Mouse (Mus musculus): ENCODE data around the gene Eno3. TPM values are rescaled to one million over a fixed set of nuclear protein-coding genes. Genes with fewer than 3 reads are reported as not detected.

Gene Eno3
- total and polyA plus RNA-seq, 3 experiments = 11.2 to 26.4 (median 23.0) TPM

DNA sequence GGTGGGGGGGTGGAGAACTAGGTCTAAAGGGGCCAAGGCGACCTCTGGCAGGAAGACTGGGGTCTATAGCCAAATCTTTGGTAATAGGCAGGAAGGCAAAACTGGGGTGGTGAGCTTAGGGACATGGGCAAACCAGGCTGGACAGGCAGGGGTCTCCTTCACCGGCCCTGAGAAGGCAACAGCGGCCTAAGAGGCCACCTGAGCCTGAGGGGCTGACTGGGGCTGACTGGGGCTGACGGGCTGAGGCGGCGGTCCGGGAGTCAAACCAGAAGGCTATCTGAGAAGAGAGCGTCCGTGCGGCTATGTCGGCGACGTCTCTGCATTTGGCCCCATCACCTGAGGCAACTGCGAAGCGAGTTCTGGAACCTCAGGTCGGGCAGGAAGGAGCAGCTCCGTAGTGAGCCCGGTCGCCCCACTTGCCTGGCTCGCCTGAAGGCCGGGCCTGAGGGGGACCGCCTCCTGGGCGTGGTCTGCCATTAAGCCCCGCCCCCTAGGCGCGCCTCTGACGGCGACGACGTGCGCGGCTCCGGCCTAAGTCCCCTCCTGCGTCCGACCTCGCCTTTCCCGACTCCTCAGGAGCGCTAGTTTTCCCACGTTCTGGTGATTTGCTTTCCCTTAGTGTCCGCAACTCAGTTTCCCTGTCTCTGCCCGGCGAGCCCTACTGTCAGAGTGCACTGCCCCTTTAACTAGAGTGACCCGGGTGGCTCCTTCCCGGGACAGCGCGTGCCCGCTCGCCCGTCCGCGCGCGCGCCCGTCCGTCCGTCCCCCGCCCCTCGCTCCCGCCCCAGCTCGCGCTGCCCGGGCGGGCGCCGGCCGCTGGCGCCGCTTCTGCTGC is 42.9 kb downstream of the Eno3 start, which contains the start of the genes Inca1 and Kif1c (continued):
- TF ChIP-seq KAT2A (IDR thresholded peaks at IDR 0.05; ENCODE audit: insufficient replicate concordance, low read length) (no peak), ETS1 (conservative IDR thresholded peaks at IDR 0.05; ENCODE audit: low read depth, low read length) (no peak), POLR2AphosphoS2 (IDR thresholded peaks at IDR 0.05; ENCODE audit: low read depth, low read length) (no peak; the same call in 1 of the 2 replicates), BHLHE40 (IDR thresholded peaks at IDR 0.05; ENCODE audit: low read depth, low read length) (no peak), POLR2A (IDR thresholded peaks at IDR 0.05; ENCODE audit: low read depth, low read length) (peak; percentile 94), USF1 (IDR thresholded peaks at IDR 0.05; ENCODE audit: low read depth, low read length) (no peak), MAZ (IDR thresholded peaks at IDR 0.05; ENCODE audit: low read depth, low read length) (peak; percentile 39), ZMIZ1 (IDR thresholded peaks at IDR 0.05; ENCODE audit: low read depth, low read length) (peak; percentile 83), ZNF384 (IDR thresholded peaks at IDR 0.05; ENCODE audit: low read depth, low read length) (no peak), HCFC1 (IDR thresholded peaks at IDR 0.05; ENCODE audit: low read depth, low read length) (peak; percentile 46), MEF2A (IDR thresholded peaks at IDR 0.05; ENCODE audit: borderline replicate concordance, low read depth, low read length) (0 out of 2 replicates have a peak, but pooled peaks have one; percentile 10), ZC3H11A (IDR thresholded peaks at IDR 0.05; ENCODE audit: low read depth, low read length) (no peak), JUND (conservative IDR thresholded peaks at IDR 0.05; ENCODE audit: low read depth, low read length) (no peak), TCF12 (IDR thresholded peaks at IDR 0.05; ENCODE audit: low read depth, low read length) (peak; percentile 69; the same call in 1 of the 2 replicates), SIN3A (IDR thresholded peaks at IDR 0.05; ENCODE audit: low read length) (no peak; the same call in 1 of the 2 replicates), MAFK (IDR thresholded peaks at IDR 0.05; ENCODE audit: insufficient replicate concordance, low read length) (no peak), USF2 (conservative IDR thresholded peaks at IDR 0.05; ENCODE audit: low read depth, low read length) (no peak), GABPA (IDR thresholded peaks at IDR 0.05; ENCODE audit: insufficient replicate concordance, low read depth, low read length) (no peak)

GRCm38 (mm10) chr11:70700613-70701012 is 43.6 kb downstream of the Eno3 start:
- H3K79me2 ChIP-seq (replicated peaks; ENCODE audit: control insufficient read depth, extremely low read depth, insufficient read depth, poor library complexity, severe bottlenecking) = 0 out of 2 replicates have a peak, but pooled peaks cover 5% of the 10 kb centered on the region
- no peak overlapping the region for H3K27ac ChIP-seq (ENCODE audit: insufficient read depth, low read depth)
- peaks cover 3% of the 10 kb centered on the region for H3K27me3 ChIP-seq (replicated peaks)
- no peaks in the 10 kb centered on the region for H3K9me3 ChIP-seq (replicated peaks; ENCODE audit: low read length)
- peaks cover 9 to 24% of the 10 kb centered on the region in 2 experiments for H3K4me1 ChIP-seq (ENCODE audit: control insufficient read depth in 1 of 2, insufficient read depth in 2 of 2)
- DNase-seq (ENCODE audit: extremely low read depth) = peak; percentile 33
- H3K4me3 ChIP-seq (replicated peaks in 1 of 3; ENCODE audit: low read depth in 2 of 3, low read length in 2 of 3, poor library complexity in 1 of 3) = peak overlapping the region; percentile 61 to 80 (median 71)
- H3K36me3 ChIP-seq (replicated peaks in 1 of 2; ENCODE audit: control insufficient read depth in 1 of 2, insufficient read depth in 1 of 2, low read length in 1 of 2) = peaks cover 22 to 35% of the 10 kb centered on the region in 2 experiments
- TF ChIP-seq UBTF (IDR thresholded peaks at IDR 0.05; ENCODE audit: low read depth, low read length) (peak; percentile 67), SIN3A (IDR thresholded peaks at IDR 0.05; ENCODE audit: low read length) (peak; percentile 33; the same call in 1 of the 2 replicates), CHD2 (IDR thresholded peaks at IDR 0.05; ENCODE audit: low read length) (peak; percentile 57; the same call in 1 of the 2 replicates), TBP (conservative IDR thresholded peaks at IDR 0.05; ENCODE audit: low read depth, low read length) (no peak), MEF2A (IDR thresholded peaks at IDR 0.05; ENCODE audit: borderline replicate concordance, low read depth, low read length) (0 out of 2 replicates have a peak, but pooled peaks have one; percentile 3)
- H3K9ac ChIP-seq (ENCODE audit: insufficient read depth, low read depth) = peak overlapping the region; percentile 93
- dilution Hi-C loops (cut with MboI; ENCODE audit: extremely low pct_ligation_motif_present, extremely low pct_unique_long_range_greater_than_20kb, low sequenced_read_pairs) (no loop called here), in situ Hi-C loops (cut with MboI; ENCODE audit: low pct_ligation_motif_present, low pct_unique_long_range_greater_than_20kb, low sequenced_read_pairs) (no loop called here)
- peak overlapping the region; percentile 68 for H3K4me2 ChIP-seq (ENCODE audit: insufficient read depth, low read depth, poor library complexity, severe bottlenecking)

All from CH12.LX (cell line).